Mouse (Mus musculus): ENCODE data around the gene Ddr2. TPM values are rescaled to one million over a fixed set of nuclear protein-coding genes. Genes with fewer than 3 reads are reported as not detected.
A peak's percentile ranks its signal among the peaks of the same experiment; 100 is the strongest.

Ddr2 gene
- total RNA-seq (2015; ENCODE audit: low replicate concordance) = 0.36 and 0.42 TPM in 2 replicates
- 0.90 TPM in 1 of 2 replicates, not detected in the other for total RNA-seq (2017; ENCODE audit: low replicate concordance)

- ATAC-seq (replicated peaks; ENCODE audit: low FRiP score, poor library complexity, severe bottlenecking) = no peak
These were observed at the start of gene Ddr2 for GRCm38 (mm10) chr1:170110516-170111332. Ddr2 (minus strand) TSS chr1:170110762.

GRCm38 (mm10) chr1:170159707-170160106, 49.1 kb upstream of the Ddr2 start:
- no peak for ATAC-seq (replicated peaks; ENCODE audit: low FRiP score, poor library complexity, severe bottlenecking)

- ATAC-seq (replicated peaks; ENCODE audit: low FRiP score, poor library complexity, severe bottlenecking) = no peak
These were observed 45.2 kb upstream of the Ddr2 start for GRCm38 (mm10) chr1:170155761-170156160.

- no peak for ATAC-seq (replicated peaks; ENCODE audit: low FRiP score, poor library complexity, severe bottlenecking)
These were observed 44.7 kb upstream of the Ddr2 start for GRCm38 (mm10) chr1:170155298-170155697.

GRCm38 (mm10) chr1:170153986-170154385, 43.4 kb upstream of the Ddr2 start:
- no peak for ATAC-seq (replicated peaks; ENCODE audit: low FRiP score, poor library complexity, severe bottlenecking)

GRCm38 (mm10) chr1:170152552-170152951, 42.0 kb upstream of the Ddr2 start:
- no peak for ATAC-seq (replicated peaks; ENCODE audit: low FRiP score, poor library complexity, severe bottlenecking)

GRCm38 (mm10) chr1:170150870-170151269, 40.3 kb upstream of the Ddr2 start:
- no peak for ATAC-seq (replicated peaks; ENCODE audit: low FRiP score, poor library complexity, severe bottlenecking)

GRCm38 (mm10) chr1:170149756-170150155, 39.2 kb upstream of the Ddr2 start:
- no peak for ATAC-seq (replicated peaks; ENCODE audit: low FRiP score, poor library complexity, severe bottlenecking)

- peak; percentile 46 for ATAC-seq (replicated peaks; ENCODE audit: low FRiP score, poor library complexity, severe bottlenecking)
These were observed 38.0 kb upstream of the Ddr2 start for GRCm38 (mm10) chr1:170148536-170148935.

GRCm38 (mm10) chr1:170147651-170148448, 37.3 kb upstream of the Ddr2 start:
- ATAC-seq (replicated peaks; ENCODE audit: low FRiP score, poor library complexity, severe bottlenecking) = peak; percentile 70; the same call in 1 of the 2 replicates

GRCm38 (mm10) chr1:170145606-170146005, 35.0 kb upstream of the Ddr2 start:
- ATAC-seq (replicated peaks; ENCODE audit: low FRiP score, poor library complexity, severe bottlenecking) = no peak

- ATAC-seq (replicated peaks; ENCODE audit: low FRiP score, poor library complexity, severe bottlenecking) = no peak
These were observed 31.8 kb upstream of the Ddr2 start for GRCm38 (mm10) chr1:170142256-170142871.

- no peak for ATAC-seq (replicated peaks; ENCODE audit: low FRiP score, poor library complexity, severe bottlenecking)
These were observed 31.1 kb upstream of the Ddr2 start for GRCm38 (mm10) chr1:170141626-170142025.

GRCm38 (mm10) chr1:170136351-170137009, 25.9 kb upstream of the Ddr2 start:
- 0 out of 2 replicates have a peak, but pooled peaks have one; percentile 52 for ATAC-seq (replicated peaks; ENCODE audit: low FRiP score, poor library complexity, severe bottlenecking)

- no peak for ATAC-seq (replicated peaks; ENCODE audit: low FRiP score, poor library complexity, severe bottlenecking)
These were observed 23.7 kb upstream of the Ddr2 start for GRCm38 (mm10) chr1:170134264-170134663.

- ATAC-seq (replicated peaks; ENCODE audit: low FRiP score, poor library complexity, severe bottlenecking) = no peak
These were observed 20.4 kb upstream of the Ddr2 start for GRCm38 (mm10) chr1:170130962-170131361.

- ATAC-seq (replicated peaks; ENCODE audit: low FRiP score, poor library complexity, severe bottlenecking) = no peak
These were observed 14.1 kb upstream of the Ddr2 start for GRCm38 (mm10) chr1:170124644-170125043.

GRCm38 (mm10) chr1:170113616-170114015, 3.1 kb upstream of the Ddr2 start:
- no peak for ATAC-seq (replicated peaks; ENCODE audit: low FRiP score, poor library complexity, severe bottlenecking)

GRCm38 (mm10) chr1:170112261-170112660, 1.7 kb upstream of the Ddr2 start:
- ATAC-seq (replicated peaks; ENCODE audit: low FRiP score, poor library complexity, severe bottlenecking) = no peak

Data from erythroid progenitor cell, adult 5-6 weeks (primary cell).